Mouse (Mus musculus) testis, postnatal 14 days (tissue): ENCODE data around the gene Hmgcs1.
"Not testable (repeated sequence)": the region's sequence is repeated elsewhere in the genome, so short reads cannot be mapped to it uniquely, and the experiment has no call there.

Experiments used
- DNase-seq: peaks from one replicate; pipeline ENCODE4 v3.0.0; 2021; ENCODE audit warnings: low spot score

The Hmgcs1 gene

DNA sequence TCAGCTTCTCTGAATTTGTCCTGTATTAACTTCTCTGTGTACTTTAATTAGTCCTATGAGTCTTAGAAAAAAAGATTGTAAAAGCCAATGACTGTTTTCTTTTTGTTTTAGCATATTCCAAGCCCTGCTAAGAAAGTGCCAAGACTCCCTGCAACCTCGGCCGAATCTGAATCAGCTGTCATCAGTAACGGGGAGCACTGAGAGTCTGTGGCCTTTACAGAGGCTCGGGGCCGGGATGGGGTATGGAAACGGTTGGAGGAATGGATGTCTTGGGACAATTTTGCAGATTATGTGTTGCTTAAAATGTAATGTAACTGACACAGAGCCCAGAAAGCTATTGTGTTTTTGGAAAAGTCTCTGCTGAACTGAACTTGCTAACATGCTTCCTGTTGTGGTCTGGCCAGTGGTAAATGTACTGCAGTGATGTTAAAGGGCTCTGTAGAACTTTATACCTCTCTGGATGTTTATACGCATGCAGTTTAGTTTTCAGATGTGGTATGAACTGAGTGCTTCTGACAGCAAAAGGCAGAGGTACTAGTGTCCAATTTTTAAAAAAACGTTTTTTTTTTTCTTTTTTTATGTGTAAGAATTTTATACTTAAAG lies 16.2 kb downstream of the Hmgcs1 start:
- DNase-seq, result not testable (repeated sequence)

DNA sequence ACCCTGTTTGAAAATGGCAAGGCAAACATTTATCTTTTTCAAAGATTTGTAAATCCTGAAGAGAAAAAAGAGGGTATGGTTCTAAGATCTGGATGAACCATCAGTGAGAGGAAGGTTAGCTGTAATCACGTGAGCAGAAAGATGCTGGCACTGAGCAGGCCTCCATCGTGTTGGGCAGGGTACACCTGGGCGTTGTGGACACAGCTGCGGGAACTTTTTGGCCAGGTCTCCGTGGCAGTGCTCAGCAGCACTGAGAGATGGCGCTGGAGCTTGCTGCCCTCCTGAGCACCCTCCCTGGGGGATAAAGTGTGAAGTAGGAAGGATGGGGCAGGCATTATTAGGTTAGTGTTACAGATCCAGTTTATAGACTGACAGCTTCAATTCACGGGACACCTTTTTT lies 16.8 kb downstream of the Hmgcs1 start:
- no peak for DNase-seq

GRCm38 (mm10) chr13:119707906-119708305 lies 17.7 kb downstream of the Hmgcs1 start:
- no peak for DNase-seq

GRCm38 (mm10) chr13:119708941-119709340 lies 18.8 kb downstream of the Hmgcs1 start:
- DNase-seq, result no peak

- no peak for DNase-seq
Observed at GRCm38 (mm10) chr13:119709388-119710267, 19.4 kb downstream of the Hmgcs1 start.

DNA sequence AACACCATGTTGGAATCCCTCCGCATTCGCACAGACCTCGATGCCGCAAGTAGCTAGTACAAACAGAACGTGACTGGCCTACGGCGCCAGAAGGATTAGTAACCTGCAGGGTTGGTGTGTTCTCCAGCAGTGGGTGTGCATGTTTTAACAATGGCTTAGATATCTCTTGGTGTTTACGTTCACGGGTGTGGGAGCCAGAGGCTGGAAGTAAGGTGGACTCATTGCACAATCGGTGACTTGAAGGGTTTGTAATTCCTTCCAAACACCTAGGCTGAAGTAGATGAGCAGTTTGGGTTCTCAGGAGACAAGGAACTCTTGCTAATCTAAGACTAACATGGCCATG lies 20.1 kb downstream of the Hmgcs1 start:
- DNase-seq, result no peak

DNA sequence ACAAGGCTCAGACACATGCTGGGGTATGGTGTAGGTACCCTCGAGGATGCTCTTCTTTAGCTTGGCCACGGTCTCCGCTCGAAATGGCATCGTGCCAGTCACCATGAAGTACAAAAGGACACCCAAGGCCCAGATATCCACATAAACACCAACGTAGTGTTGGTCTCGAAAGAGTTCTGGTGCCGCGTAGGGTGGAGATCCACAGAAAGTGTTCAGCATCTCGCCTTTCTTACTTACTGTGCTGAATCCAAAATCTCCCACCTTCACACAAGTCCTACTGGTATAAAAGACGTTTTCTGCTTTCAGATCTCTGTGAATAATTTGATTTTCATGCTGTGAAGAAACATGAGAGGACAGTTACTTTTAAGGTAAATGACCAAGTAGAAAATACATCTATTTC lies 22.3 kb downstream of the Hmgcs1 start:
- no peak for DNase-seq

DNA sequence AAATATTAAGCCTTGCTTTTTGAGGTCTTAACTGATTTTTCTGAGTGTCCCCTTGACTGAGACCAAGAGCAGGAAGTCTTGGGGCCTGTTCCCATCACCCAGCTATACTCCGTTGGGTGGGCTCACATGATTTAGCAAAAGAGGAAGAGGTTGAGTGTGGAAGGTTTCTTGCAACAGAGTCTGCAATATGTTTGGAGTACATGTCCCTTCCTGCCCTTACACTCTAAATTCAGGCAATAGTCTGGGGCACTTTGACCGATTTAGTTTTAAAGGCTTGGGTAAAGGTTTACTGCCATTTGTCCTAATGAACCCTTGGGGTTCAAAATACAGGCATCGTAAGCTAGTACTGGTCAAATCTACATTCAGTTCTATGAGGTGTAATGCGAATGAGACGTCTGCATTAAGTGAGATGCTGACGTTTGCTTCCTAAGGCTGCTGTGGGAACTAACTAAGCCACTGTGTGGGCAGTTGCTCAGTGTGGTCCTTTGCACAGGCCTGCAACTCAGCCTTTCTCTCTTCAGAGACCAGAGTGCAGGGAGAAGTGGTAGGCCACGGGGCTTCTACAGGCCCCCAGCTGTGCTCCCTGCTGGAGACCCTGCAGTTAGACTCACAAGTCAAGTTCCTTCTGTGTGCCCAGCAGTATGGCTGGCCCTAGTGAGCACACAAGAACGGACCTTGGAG lies 23.1 kb downstream of the Hmgcs1 start:
- no peak for DNase-seq

- DNase-seq, result no peak
Observed at GRCm38 (mm10) chr13:119713821-119714220, 23.6 kb downstream of the Hmgcs1 start.

GRCm38 (mm10) chr13:119716105-119716504 lies 25.9 kb downstream of the Hmgcs1 start:
- DNase-seq, result no peak

DNA sequence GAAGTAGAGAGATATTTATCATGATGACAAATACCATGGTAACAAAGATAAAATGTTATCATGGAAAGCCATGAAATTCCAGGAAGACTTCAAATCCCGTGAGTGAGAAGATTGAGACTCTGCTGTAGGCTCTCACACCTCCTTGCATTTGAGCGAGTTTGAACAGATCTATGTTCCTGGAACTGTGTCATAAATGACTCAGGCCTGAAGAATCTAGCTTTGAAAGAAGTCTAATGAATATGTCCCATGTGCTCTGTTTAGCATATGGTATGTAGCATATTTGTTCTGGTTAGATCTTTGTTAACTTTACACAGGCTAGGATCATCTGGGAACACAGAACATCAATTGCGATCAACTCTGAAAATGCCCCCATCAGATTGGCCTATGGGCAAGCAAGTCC lies 32.3 kb downstream of the Hmgcs1 start:
- DNase-seq, result no peak

GRCm38 (mm10) chr13:119723368-119723767 lies 33.2 kb downstream of the Hmgcs1 start:
- DNase-seq, result no peak

DNA sequence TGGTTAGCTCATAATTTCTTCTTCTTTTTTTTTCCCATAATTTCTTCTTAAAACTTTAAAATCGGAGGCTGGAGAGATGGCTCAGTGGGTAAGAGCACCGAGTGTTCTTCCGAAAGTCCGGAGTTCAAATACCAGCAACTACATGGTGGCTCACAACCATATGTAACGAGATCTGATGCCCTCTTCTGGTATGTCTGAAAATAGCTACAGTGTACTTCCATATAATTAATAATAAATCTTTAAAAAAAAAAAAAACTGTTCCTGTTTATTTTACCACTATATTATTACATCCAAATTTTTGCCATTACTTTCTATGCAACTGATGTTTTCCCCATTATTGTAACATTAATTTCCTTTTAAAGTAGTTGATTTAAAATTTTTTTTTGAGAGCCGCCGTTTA lies 34.4 kb downstream of the Hmgcs1 start:
- no peak for DNase-seq

DNA sequence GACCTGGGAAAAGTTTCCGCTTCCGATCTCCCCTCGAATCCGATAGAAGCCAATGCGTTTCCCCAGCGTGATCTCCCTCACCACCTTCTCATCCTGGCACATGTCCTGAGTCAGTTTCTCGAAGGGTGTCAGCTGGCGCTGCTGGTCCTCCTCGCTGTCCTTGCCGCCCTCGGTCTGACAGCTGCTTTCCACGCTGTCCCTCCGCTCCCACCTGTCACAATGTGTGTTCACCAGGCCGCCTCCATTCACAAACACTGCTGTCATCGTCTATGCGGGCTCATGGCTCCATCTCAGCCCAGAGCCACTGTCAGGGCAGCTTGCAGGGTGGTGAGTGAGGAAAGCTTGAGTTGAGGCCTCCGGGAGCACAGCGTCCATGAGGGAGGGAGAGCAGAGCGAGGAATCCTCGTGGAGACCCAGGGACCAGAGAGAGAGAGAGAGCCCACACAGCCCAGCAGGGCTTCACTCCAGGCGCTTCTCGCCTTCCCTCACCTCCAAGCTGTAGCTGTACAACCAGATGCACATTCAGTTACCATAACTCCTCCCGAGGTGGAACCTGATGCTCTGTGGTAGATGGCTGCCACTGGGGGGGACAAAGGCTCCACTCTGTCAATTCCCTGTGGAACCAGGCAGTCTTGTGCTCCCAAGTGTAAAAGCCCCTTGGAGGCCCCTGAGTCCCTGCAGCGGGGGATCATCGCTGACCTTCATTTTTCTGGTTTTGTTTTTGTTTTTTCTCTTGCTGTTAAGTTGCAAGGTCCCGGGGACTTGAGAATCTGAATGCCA lies 37.6 kb downstream of the Hmgcs1 start:
- no peak for DNase-seq

- no peak for DNase-seq
Observed at GRCm38 (mm10) chr13:119729406-119729805, 39.2 kb downstream of the Hmgcs1 start.

- no peak for DNase-seq
Observed at GRCm38 (mm10) chr13:119731448-119731847, 41.3 kb downstream of the Hmgcs1 start.

GRCm38 (mm10) chr13:119741390-119742237 lies 51.4 kb downstream of the Hmgcs1 start:
- no peak for DNase-seq

DNA sequence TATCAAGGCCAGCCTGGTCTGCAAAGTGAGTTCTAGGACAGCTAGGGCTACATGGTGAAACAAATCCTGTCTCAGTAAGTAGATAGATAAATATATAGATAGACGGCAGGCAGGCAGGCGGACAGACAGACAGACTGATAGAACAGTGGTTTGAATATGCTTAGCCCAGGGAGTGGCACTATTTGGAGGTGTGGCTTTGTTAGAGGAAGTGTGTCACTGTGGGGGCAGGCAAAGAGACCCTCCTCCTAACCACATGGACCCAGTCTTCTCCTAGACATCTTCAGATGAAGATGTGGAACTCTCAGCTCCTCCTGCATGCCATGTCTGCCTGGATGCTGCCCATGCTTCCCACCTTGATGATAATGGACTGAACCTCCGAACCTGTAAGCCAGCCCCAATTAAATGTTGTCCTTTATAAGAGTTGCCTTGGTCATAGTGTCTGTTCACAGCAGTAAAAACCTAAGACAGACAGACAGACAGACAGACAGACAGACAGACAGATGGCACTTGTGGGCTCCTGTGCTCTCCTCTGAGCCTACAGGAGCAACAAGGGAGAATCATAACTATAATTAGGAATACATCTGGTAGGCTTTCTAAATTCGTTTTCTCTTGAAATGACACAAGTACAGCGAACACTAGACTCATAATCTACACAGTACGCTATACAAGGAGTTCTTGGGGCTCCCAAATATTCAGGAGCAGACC lies 52.7 kb downstream of the Hmgcs1 start:
- DNase-seq, result no peak

GRCm38 (mm10) chr13:119743470-119743869 lies 53.3 kb downstream of the Hmgcs1 start:
- DNase-seq, result no peak

DNA sequence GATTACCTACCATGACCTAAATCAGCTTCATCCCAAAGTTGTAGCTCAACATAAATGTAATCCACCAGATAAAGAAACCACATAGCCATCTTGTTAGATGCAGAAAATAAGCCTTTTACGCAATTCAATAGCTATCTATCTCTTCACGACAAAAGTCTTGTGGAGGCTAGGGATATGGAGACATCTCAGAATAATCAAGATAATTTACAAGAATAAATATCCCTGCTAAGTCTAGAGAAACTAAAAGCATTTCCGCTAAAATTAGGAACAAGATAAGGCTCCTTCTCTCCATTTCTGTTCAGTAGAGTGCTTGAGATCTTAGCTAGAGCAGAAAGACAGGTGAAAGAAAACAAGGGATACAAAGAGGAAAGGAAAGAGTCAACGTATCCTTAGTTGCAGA lies 56.8 kb downstream of the Hmgcs1 start:
- no peak for DNase-seq
